Mouse (Mus musculus) ES-Bruce4 (cell line): ENCODE data around the gene Grik4.

Source experiments
- CTCF ChIP-seq: IDR thresholded peaks from one replicate; pipeline ENCODE4 v1.8.1; 2011; ENCODE audit warnings: low read depth, low read length
- POLR2A ChIP-seq: IDR thresholded peaks from one replicate; pipeline ENCODE4 v1.8.1; 2011; ENCODE audit warnings: low read length; ENCODE audit not compliant: insufficient read depth

GRCm38 (mm10) chr9:42859959-42860794 is 84.1 kb downstream of the Grik4 start:
- TF ChIP-seq CTCF = no peak
- no peak for TF ChIP-seq POLR2A
